Mouse (Mus musculus) ES-Bruce4 (cell line): ENCODE measurements around the gene Clca2. TPM values are rescaled to one million over a fixed set of nuclear protein-coding genes. Genes with fewer than 3 reads are reported as not detected.
A peak's percentile ranks its signal among the peaks of the same experiment; 100 is the strongest.

Experiments used
- H3K27ac ChIP-seq: 2 replicates; pipeline ENCODE4 v1.5.1; 2012; ENCODE audit warnings: low read length, inconsistent platforms; ENCODE audit not compliant: insufficient read depth
- H3K27me3 ChIP-seq: 2 replicates; pipeline ENCODE4 v1.6.1; 2012; ENCODE audit warnings: mild to moderate bottlenecking, low read length, inconsistent platforms; ENCODE audit not compliant: control insufficient read depth, poor library complexity, insufficient read depth, severe bottlenecking
- H3K36me3 ChIP-seq: 2 replicates; pipeline ENCODE4 v1.6.1; 2012; ENCODE audit warnings: inconsistent platforms, mild to moderate bottlenecking, low read length, moderate library complexity; ENCODE audit not compliant: control insufficient read depth, poor library complexity, insufficient read depth, severe bottlenecking
- H3K4me1 ChIP-seq: one replicate; pipeline ENCODE4 v1.8.1; 2011; ENCODE audit warnings: low read length; ENCODE audit not compliant: control insufficient read depth, insufficient read depth
- H3K4me3 ChIP-seq: 2 replicates; pipeline ENCODE4 v1.5.1; 2011; ENCODE audit warnings: low read depth, mild to moderate bottlenecking, low read length
- H3K9ac ChIP-seq: 2 replicates; pipeline ENCODE4 v1.6.1; 2012; ENCODE audit warnings: low read depth, mild to moderate bottlenecking, inconsistent platforms; ENCODE audit not compliant: poor library complexity, severe bottlenecking
- H3K9me3 ChIP-seq: replicated peaks from 2 replicates; pipeline ENCODE4 v1.6.1; 2012; ENCODE audit warnings: mild to moderate bottlenecking, low read length, inconsistent platforms; ENCODE audit not compliant: control insufficient read depth, poor library complexity, insufficient read depth, severe bottlenecking
- CTCF ChIP-seq: IDR thresholded peaks from one replicate; pipeline ENCODE4 v1.8.1; 2011; ENCODE audit warnings: low read depth, low read length
- EP300 ChIP-seq: IDR thresholded peaks from 2 replicates; pipeline ENCODE4 v1.6.1; 2011; ENCODE audit warnings: low read depth, low read length; ENCODE audit not compliant: insufficient read depth
- POLR2A ChIP-seq: IDR thresholded peaks from one replicate; pipeline ENCODE4 v1.8.1; 2011; ENCODE audit warnings: low read length; ENCODE audit not compliant: insufficient read depth
- polyA plus RNA-seq: library from polyadenylated mRNA; stranded (reverse); fragments of >200 nt; gene quantifications from 2 replicates; pipeline ENCODE4 v1.2.4, GENCODE M21; 2011; ENCODE audit warnings: low read depth; ENCODE audit not compliant: missing spikeins, insufficient read depth, insufficient read length

Clca2 gene
- polyA plus RNA-seq, 1 experiment: not detected

DNA sequence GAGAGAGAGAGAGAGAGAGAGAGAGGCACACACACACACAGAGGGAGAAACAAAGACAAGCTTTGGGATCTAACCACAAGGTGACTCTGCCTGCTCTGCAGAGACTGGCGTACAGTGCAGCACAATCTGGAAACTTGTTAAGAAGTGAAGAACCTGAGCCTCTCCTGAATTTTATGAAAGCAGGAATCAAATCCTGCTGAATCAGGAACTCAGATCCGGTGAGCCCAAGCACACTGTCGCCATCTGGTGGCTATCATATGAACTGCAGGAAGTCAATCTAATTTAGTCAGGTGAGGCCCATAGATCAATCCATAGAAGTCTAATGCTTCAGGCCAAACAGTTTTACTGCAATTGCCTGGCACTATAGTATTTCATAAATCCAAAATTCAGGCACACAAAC, 72.5 kb downstream of the Clca2 start:
- Histone ChIP-seq H3K9me3 (no peaks in the 10 kb centered on the region), H3K27ac (no peak overlapping the region), H3K36me3 (no peaks in the 10 kb centered on the region), H3K4me1 (no peaks in the 10 kb centered on the region), H3K9ac (no peak overlapping the region), H3K27me3 (no peaks in the 10 kb centered on the region), H3K4me3 (no peak overlapping the region)
- TF ChIP-seq POLR2A: no peak
- TF ChIP-seq EP300: no peak
- peak; percentile 53 for TF ChIP-seq CTCF

Other genes starting within 250 kb of the Clca2 start
- gene Clca4b, start 166.9 kb downstream of the Clca2 start, polyA plus RNA-seq: 0.87 and 1.5 TPM in 2 replicates
- not detected in 2 replicates for gene Clca4a, start 124.4 kb downstream of the Clca2 start, polyA plus RNA-seq
- not detected in 2 replicates for gene Clca1, start 66.7 kb downstream of the Clca2 start, polyA plus RNA-seq
- gene Odf2l, start 19.1 kb upstream of the Clca2 start, polyA plus RNA-seq: 58.9 and 61.3 TPM in 2 replicates
- 0.32 and 0.78 TPM in 2 replicates for gene Col24a1, start 193.0 kb upstream of the Clca2 start, polyA plus RNA-seq